Mouse (Mus musculus) spleen, postnatal 4 days (tissue): ENCODE measurements at regions not wholly inside any gene's neighbourhood (a gene's known extent, or its start where the extent isn't known, plus 50 kb on each side); places are given as distances from the start of the nearest gene placed in this dataset.

ENCODE experiments used
- DNase-seq, 2 experiments: peaks; one replicate each; pipeline ENCODE4 v3.0.0; 2022; ENCODE audit warnings: low spot score in 2 of 2

DNA sequence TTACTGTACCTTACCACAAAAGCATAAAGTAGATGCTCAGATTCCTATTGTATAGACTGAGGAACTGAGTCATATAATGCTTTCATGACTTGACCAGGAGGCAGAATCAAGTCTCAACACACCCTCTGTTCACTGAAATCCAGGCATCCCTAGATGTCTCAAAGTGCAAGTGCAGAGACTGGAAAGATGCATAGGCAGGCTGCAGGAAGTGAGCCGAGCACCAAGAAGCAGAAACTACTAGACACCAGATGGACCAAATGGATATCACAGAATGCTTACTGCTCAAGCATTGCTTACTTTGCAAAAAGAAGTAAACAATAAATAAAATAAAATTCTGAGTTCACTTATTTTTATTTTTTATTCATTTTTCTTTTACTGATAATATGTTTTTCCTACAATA, 143.0 kb upstream of the Cpeb2 start:
- no peak for DNase-seq

DNA sequence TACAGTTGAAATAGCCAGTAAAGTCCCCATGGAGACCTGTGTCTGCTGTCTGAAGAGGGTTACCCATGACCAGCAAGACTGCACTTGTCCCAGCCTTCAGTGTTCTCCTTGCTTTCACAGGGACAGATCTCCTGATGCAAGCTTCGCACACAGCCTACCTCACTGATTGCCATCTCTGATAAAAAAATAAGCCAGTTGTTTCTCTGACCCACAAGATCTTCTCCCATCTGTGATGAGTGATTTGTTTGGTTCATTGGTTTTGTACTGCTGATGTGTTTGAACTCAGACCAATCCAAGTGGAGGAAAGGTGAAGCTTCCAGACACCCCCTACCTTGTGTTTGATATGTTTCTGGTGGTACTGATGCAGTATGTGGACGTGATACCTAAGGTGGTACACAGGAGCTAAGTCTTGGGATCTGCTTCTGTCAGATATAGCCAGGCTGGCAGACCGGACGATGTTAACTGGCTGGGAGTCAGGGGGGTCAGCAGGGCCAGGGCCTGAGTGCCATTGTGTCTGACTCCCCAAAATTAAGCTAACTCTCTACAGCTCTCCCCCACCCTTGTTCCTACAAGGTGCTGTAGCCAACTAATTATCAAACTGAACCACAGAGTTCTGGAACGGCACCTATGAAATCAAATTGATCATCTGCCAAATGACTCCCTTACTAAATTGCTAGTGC, 139.2 kb upstream of the Cpeb2 start:
- no peak for DNase-seq

DNA sequence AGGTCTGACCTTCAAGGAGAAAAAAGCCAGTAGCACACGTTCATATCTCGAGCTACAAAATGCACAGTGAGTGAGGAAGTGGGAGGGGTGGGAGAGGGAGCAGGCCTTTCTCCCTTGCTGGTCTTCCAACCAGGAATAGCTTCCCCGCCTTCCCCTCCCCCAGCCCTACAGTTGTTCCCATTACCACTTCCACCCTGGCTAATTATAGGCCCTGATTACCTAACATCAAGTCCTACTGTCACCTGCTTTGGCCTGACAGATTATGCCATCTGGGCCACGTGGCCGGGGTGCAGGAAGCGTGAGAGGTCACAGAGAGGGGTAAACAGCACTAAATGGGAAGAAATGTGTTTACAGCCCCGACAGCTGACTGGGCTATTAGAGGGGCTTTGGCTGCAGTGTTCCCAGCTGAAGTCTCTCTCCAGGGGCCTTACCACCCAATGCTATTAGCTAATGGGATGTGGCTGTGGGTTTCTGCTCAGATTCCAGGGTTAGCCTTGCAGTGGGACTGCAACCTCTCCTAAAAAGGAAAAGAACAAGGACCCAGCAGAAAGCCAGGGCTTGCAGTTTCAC, 138.6 kb upstream of the Cpeb2 start:
- DNase-seq = no peak

DNA sequence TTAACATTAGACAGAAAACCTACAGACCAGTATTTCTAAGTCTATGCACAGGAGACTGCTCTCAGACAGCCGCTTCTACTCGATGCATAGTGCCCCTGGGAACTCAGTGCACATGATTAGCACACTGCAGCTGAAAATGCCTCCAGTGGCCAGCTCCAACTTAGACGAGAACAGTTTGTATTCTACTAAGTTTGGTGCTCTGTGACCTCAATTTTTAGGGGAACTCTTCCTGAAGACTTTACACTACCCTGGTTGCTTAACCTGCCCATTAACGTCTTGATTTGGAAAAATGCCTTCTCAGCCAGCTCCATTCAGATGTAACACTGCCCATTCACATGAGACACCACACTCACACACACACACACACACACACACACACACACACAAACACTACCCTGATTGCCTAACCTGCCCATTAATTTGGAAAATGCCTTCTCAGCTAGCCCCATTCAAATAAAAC, 130.9 kb upstream of the Cpeb2 start:
- DNase-seq = no peak

DNA sequence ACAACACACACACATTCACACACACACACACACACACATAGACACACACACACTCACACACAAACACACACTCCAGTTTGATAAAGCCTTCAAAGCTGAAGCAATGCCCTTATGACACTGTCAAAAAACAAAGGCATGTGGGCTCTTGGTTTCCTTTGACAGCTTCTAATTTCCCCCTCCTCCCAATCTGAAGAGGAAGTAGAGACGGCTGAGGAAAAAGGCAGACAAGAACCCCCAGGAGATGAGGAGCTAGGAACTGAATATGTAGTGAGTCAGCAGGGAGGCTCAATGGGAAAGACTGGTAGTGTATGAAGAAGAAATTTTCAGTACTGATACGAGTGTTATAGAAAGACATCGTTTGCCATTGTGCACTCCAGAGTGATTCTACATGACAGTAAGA, 130.4 kb upstream of the Cpeb2 start:
- DNase-seq = no peak

DNA sequence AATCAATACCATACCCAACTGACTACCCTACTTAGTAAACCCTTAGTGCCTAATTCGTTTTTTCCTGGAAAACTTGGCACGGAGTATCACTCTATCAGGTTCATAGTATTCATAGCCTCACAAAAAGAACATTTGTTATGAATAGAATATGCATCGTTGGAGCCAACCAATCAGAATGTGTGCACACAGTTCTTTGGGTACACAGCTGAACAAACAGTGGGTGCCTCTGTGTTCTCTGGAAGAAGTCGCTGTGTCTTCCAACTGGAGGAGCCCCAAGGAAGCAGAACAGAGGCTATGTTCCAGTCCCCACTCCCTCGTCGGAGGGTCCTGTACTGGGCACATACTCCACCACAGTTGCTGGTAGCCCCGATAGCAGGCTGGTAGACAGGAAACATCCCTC, 129.2 kb upstream of the Cpeb2 start:
- DNase-seq = no peak

DNA sequence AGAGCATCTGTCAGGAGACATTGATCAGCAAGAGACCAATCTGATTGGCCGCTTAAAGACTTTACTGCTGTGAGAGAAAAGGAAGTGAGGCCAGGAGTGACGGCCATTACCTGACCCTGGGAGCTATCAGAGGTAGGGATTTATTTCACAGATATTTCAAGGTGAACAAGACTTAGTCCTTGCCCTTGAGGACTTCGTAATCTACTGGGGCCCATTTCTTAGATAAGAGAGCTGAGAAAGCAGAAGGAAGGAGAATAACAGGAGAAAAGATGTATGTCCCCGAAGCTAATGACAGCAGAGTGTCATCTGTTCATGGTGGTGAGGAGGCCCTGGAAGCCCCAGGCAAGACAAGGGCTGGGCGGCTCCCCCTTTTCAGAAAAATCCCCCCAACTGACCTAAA, 127.4 kb upstream of the Cpeb2 start:
- DNase-seq = no peak

DNA sequence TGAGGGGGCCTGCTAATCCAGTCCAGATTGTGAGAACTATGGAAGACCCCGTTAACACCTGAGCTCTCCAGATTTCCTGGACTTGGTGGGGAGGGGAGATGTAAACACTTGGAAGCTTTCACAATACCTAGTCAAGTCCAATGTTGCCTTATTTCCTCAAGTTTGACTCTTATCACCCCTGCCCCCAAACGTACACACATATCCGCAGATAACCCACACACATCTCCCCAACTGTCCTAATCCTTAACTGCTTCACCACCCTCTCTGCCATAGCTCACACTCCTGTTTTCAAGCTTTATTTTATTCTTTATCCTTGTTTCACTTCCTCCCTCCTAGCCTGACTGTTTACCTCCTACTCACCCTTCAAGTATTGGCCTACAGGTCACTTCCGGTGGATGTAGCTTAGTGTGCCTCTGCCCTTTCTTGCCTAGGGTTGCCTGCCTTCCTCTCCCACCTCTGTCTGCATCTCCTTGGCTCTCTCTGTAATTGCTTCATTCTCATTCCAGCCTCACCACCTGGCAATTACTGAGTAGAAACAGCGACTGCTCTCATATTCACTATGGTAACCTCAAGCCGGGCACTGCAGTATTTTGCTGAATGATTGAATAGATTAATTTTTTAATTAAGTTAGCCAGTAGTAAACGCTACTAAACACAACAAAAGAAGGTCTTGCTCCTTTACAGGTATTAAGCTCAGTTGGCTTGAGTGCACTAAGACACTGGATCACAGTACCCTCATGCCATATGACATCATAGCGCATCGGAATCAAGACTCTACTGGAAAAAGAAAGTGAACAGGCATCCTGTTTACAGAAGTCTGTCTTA, 125.3 kb upstream of the Cpeb2 start:
- DNase-seq = no peak

DNA sequence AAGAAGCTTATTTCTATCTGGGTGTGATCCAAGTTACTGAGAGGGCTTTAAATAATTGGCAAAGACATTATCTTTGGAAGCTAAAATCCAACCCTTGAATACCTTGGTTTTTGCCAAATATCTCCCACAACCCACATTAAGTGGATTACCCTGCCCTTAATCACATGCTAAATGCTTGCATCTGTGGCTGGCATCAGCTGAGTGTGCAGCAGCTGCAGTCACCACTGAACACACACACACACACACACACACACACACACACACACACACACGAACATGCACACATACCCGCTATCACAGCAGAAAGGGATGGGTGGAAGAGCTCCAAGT, 124.7 kb upstream of the Cpeb2 start:
- DNase-seq = no peak

DNA sequence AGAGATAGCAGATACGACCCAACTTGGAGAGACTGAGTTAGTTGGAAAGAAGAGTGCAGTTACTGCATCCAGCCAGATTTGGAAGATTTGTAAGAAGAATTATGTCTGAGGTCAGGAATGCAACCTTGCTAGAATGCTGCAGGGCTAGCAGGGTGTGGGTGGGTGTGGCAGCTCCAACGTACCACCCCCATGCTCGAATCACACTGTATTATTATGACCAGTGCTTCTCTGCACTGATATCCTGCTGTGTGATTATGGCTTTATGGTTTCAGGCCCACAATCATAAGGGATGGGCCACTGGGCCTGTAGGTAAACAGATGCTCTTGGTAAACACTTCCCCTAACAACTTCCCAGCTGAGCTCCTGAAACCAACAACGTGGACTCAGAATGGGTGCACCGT, 122.8 kb upstream of the Cpeb2 start:
- DNase-seq = no peak

DNA sequence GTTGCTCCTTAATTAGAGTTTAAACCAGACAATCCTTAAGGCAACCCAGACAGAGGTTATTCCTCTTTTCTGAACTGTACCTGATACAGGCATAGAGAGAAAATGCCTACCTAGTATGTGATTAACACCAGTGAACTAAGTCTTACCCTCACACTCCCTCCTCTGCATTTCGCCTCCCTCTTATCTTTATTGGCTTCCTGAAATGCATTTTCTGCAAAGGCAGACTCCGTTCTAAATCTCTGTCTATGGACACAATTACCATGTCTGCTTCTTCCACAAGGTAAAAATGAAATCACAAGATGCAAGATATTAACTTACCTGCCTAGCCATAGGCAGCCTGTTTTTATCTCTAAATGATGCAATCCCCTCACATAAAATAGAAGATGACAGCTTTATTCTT, 121.2 kb upstream of the Cpeb2 start:
- no peak for DNase-seq

DNA sequence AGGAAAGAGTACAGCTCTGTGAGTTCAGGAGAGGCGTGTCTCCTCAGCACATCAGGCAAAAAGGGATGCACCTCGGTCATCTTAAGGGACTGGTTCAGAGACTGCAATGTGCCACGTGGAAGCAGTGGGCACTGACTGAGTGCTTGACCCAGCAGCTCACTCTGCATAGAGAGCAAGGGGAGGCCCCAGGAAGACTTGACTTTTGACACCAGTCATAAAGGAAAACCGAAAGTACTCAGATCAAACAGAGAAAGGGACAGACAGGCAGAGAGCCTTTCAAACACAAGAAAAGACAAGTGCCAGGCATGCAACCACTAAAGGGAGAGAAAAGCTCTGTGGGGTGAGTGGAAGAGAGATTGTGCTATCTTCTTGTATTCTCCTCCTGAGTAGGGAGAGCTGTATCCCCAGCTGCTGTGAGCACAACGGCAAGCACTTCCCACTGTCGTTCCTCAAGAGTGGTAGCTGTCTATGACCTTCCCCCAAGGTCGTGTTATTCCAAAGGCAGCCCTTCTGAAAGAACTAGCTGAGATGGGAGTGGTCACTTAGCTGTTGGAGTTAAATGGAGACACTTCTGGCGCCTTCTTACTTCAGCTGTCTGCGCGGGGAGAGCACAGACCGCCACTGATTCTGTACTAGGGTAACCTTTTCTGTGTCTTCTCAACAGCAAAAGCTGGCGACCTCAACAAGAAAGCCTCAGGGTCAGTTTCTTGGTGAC, 119.4 kb upstream of the Cpeb2 start:
- DNase-seq = no peak

DNA sequence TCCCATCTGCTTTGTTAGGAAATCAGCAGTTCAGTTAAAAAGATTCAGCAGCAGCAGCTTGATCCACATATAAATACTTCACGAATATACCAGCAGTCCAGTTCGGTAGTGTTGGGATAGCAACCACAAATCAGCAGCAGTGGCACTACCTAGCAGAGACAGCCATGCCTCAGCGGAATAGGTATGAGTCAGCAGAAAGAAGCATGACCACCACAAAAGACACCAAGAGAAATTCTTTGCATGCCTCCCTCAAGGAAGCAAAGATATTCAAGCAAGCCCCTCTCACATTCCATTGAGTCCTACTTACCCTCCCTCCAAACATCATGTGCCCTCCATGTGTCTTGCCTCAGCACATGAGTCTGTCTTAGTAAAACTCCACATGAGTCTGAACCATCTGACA, 117.5 kb upstream of the Cpeb2 start:
- DNase-seq = no peak

DNA sequence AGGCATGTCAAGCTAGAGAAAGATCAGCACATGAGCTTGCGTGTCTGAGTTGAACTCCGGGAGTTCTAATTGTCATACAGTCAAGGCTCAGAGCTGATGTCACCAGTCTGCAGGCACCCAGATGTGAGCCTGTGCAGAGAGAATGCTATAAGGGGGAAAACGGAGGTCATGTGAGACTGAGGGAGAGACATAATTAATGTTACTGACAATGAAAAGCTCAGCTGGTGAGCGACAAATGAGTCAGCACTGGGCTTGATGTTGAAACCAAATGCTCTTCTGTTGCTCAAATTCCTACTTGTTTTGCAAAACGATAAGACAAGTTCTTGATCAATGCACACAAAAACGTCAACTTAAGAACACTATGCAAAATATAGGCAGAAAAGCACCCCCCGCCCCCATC, 116.1 kb upstream of the Cpeb2 start:
- DNase-seq = no peak

DNA sequence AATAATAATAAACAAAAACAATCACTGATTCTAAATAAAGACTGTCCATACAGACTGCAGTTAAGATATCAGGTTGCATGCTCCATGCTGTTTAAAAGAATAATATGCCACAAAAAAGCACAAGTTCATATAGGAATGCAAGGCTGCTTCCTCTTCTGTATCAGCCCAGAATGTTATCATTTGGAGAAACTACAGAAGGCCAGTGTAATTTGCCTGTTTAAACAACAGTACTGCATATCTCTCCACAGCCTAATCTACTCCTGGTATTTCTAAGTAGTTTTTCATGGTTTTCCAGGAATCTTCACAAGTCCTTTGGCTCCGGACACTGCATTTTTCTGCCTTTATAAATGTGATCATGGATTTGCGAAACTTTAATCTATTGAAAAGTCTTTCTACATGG, 111.9 kb upstream of the Cpeb2 start:
- no peak for DNase-seq

DNA sequence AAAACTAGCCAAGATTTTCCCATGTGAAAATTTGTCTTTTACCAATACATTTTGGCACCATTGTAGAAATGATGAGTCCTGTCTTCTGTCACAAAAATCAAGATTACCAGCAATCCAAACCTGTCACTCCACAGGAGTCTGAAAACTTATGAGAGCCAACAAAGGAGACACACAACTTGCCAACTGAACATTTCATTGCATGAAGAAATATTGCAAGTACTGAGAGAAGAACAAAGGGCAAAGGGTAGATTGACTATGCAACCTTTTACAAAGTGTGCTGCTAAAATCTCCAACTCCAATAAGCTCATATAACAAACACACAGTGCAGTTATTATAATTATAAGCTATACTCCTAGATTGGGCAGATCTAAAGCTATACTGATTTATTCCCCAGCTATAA, 108.7 kb upstream of the Cpeb2 start:
- no peak for DNase-seq

DNA sequence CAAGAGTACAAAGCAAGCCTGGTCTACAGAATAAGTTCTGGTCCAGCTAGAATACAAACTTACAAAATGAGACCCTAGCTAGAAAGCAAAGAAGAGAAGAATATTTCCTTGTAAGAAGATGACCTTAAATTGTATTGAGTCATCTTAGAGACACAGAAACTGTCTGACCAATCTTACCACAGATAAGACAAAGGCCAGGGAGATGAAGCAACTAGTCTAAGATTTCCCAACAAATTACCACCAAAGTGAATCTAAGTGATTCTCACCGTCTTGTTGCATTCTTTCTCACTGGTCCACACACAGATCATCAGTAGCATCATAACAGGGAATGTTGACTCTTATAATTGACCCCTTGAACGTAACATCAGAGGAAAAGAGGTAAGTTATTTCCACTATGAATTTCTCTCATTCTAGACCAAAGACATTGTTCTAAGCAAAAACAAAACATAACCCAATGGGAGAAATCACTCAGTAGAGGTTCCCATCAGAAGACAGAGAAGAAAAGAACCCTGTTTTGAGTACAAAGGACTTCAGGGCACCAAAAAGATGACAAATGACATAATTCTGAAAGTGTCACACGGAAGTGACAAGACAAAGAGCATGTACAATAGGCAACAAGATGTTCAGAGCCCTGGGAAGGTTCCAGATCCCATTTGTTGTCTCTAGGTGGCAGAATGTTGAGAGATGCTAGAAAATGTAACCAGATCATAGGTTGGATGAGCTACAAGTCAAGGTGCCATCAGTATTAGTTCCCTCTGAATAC, 107.0 kb upstream of the Cpeb2 start:
- DNase-seq = no peak

DNA sequence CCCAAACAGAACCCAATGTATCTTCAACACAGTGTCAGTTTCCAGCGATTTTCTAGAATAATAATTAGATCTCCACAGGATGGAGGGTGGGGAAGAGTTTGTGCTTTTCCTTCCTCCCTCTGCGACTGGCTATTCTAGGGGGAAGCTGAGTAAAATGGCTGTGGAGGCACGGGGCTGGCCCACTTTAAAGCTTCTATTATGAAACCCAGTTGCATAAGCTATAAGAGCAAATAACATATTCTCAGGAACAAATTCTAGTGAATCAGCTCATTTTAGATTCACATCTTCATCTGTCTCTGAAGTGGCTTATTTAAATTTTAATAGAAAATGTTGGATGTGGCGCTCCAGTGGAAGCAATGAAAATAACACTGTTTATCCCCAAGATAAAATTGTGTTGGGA, 102.6 kb upstream of the Cpeb2 start:
- no peak for DNase-seq

DNA sequence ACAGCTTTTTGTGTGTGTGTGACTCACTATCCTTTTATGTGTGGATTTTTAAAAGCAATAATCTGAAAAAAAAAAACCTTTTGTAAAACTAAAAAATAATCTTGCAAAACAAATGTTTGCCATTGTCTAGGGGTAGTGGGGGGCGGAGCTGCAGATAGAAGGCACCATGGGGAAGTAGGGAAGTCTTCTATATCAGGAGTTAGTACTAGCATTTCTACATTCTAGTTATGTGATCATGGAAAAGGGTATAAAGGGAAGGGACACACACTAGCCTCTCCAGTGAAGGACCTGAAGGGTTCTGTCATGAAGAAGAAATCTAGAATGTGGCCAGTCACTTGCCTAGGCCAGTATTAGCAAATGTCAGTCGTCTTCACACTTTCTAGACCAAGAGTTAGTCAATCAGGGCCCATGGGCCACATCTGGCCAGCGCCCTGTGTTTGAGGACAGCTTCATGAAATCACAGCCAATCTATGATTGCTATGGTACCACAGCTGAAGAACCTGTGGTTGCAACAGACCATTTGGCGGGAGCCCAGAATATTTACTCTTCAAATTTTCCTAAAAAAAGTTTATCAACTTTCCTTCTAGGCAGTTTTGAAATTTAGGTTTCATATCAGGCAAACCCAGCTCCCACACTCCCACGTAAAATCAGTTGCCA, 101.9 kb upstream of the Cpeb2 start:
- DNase-seq = no peak

DNA sequence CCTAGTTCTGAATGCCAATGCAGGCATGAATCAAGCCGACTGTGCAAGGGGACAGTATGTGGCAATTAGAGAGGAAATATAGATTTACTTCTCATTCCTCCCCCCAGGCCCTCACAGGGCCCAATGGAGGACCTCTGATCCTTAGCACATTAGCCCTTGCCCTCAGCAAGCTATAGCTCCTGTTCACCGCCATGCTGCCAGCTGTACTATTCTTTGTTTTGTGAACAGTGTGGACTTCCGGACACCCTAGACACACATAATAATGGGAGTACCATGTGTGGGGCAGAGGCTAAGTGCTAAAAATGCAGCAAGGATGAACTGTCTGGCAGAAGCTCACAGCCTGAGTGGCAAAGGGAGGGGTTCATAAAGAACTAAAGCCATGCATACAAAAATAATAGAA, 99.3 kb upstream of the Cpeb2 start:
- DNase-seq = no peak

DNA sequence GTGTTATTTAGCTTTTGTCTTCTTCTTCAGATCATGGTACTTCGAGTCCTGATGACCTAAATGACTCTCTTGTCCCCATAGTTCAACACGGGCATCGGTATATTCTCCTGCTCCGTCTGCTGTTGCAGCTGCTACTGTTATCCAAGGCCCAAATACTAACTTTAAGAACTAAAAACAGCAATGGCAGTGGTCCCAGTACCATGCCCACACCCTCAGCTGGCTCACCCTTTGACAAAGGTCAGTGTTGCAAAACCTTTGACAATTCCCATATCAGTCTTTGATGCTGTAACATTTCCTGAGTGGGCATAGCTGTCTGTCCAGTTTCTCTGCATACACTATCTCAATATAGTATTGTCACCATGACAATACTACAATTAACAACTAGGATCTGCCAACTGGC, 96.8 kb upstream of the Cpeb2 start:
- DNase-seq = no peak
